Mouse (Mus musculus): ENCODE measurements around the gene Tenm2. TPM values are rescaled to one million over a fixed set of nuclear protein-coding genes. Genes with fewer than 3 reads are reported as not detected.

Gene Tenm2
- polyA plus RNA-seq, 1 experiment: not detected

DNA sequence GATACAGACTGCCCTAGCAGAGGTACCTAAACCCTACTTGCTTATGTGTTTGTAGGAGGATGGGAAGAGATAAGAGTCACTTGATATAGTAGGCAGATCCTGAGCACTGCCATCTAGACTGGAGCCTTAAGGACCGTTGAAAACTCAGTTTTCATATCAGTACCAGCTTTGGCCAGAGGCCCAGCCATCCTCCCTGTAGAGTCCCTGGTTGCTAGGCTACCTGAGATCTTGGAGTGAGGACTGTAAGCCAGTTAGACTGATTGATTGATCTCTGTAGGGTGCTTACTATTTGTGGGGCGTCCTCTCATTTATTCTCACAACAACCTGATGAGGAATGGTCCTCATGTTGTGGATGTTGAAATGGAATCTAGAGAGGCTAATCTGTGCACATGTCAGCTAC is 1041.4 kb downstream of the Tenm2 start:
- TF ChIP-seq POLR2A (IDR thresholded peaks at IDR 0.05; ENCODE audit: borderline replicate concordance, low read depth, low read length): no peak
- no peak for TF ChIP-seq CTCF (IDR thresholded peaks at IDR 0.05; ENCODE audit: low read depth, low read length)
- Histone ChIP-seq H3K4me1 (ENCODE audit: control insufficient read depth, insufficient read depth, low read length) (no peaks in the 10 kb centered on the region), H3K4me3 (ENCODE audit: insufficient read depth, low read length) (no peak overlapping the region), H3K27ac (ENCODE audit: insufficient read depth, low read depth, low read length) (no peak overlapping the region)

DNA sequence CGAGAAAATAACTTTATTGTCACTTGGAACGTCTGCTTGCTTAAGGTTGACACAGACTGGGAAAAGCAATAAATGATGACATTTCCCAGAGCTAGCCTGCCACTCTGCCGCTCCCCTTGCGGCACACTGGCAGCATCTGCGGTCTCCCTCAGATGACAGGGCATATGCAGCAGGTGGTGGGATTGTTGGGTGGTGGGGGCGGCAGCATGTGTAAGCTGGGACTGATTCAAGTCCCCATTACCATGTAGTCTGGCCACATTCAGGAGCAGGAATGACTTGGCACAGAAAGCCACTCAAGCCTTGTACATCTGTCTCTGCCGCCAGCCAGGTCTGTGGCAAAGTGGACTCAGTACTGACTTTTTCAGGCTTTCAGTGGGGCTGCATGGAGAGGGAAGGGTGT is 1059.7 kb downstream of the Tenm2 start:
- TF ChIP-seq POLR2A (IDR thresholded peaks at IDR 0.05; ENCODE audit: borderline replicate concordance, low read depth, low read length) (no peak), CTCF (IDR thresholded peaks at IDR 0.05; ENCODE audit: low read depth, low read length) (no peak)
- H3K4me1 ChIP-seq (ENCODE audit: control insufficient read depth, insufficient read depth, low read length): no peaks in the 10 kb centered on the region
- no peak overlapping the region for H3K4me3 ChIP-seq (ENCODE audit: insufficient read depth, low read length)

DNA sequence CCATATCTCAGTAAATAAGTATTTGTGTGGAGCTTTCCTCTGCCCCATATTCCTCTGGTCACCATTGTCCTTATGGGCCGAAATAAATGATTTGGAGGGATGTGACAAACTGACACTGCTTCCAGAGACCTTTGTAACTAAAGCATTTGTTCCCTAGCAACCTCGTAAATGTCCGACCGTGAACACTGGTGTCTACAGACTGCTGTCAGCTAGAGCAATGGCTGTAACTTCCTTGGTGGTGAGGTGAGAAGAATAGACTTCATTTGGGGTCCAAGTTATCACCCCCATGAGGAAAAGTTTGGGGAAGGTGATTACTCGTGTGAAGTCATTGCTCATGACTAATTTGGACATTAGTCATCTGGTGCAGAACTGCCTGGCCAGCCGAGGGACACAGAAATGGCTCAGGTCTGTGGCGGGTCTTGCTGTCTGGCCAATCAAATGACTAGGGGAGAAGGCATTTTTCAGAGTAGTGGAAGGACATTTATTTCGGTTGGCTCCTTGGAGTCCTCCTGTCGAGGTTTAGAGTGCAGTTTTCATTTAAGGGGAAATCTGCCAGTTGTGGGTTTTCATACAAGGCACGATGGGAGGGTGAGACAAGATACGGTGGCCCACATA is 1062.6 kb downstream of the Tenm2 start:
- TF ChIP-seq POLR2A (IDR thresholded peaks at IDR 0.05; ENCODE audit: borderline replicate concordance, low read depth, low read length) (no peak), CTCF (IDR thresholded peaks at IDR 0.05; ENCODE audit: low read depth, low read length) (no peak)
- Histone ChIP-seq H3K4me3 (ENCODE audit: insufficient read depth, low read length) (no peak overlapping the region), H3K27ac (ENCODE audit: insufficient read depth, low read depth, low read length) (no peak overlapping the region), H3K4me1 (ENCODE audit: control insufficient read depth, insufficient read depth, low read length) (no peaks in the 10 kb centered on the region)

More for the DNA sequence above, 1059.7 kb downstream of the Tenm2 start:
- H3K27ac ChIP-seq (ENCODE audit: insufficient read depth, low read depth, low read length): no peak overlapping the region

DNA sequence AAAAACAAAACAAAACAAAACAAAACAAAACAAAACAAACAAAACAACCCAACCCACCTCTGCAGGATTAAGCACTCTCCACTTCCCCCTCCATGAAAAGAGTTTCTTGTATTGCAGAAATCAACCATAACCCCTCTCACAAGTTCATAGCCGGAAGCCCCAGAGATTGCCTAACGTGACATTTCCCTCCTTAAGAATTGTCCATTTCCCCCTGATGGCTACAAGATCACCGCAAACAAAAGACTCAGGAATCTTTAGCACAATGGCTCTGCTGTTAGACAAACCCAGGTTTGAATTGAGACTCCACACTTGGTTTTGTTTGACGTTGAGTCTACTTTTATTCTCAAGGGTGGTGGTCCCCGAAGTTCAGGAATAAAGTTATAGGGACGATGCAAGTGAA is 1063.2 kb downstream of the Tenm2 start:
- Histone ChIP-seq H3K27ac (ENCODE audit: insufficient read depth, low read depth, low read length) (no peak overlapping the region), H3K4me1 (ENCODE audit: control insufficient read depth, insufficient read depth, low read length) (no peaks in the 10 kb centered on the region), H3K4me3 (ENCODE audit: insufficient read depth, low read length) (no peak overlapping the region)
- no peak for TF ChIP-seq POLR2A (IDR thresholded peaks at IDR 0.05; ENCODE audit: borderline replicate concordance, low read depth, low read length)
- no peak for TF ChIP-seq CTCF (IDR thresholded peaks at IDR 0.05; ENCODE audit: low read depth, low read length)

DNA sequence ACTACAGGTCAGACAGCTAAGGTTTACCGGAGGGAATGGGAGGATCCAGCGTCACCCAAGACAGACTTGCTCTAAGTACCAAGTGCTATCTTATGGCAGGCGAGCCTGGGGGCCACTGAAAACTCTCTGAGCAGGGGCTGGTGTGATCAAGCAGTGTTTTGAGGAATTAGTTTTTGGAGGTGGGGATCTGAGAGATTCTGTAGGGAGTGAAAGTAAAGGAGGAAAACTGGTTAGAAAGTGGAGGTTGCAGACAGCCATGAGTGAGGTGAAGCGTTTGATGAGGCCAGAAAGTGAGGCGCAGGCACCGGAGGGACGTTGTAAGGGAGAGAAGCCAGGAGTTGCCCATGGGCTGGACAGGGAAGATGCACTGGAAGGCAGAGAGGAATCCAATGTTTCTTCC is 1063.8 kb downstream of the Tenm2 start:
- H3K27ac ChIP-seq (ENCODE audit: insufficient read depth, low read depth, low read length): no peak overlapping the region
- TF ChIP-seq CTCF (IDR thresholded peaks at IDR 0.05; ENCODE audit: low read depth, low read length) (no peak), POLR2A (IDR thresholded peaks at IDR 0.05; ENCODE audit: borderline replicate concordance, low read depth, low read length) (no peak)
- no peak overlapping the region for H3K4me3 ChIP-seq (ENCODE audit: insufficient read depth, low read length)
- H3K4me1 ChIP-seq (ENCODE audit: control insufficient read depth, insufficient read depth, low read length): no peaks in the 10 kb centered on the region

DNA sequence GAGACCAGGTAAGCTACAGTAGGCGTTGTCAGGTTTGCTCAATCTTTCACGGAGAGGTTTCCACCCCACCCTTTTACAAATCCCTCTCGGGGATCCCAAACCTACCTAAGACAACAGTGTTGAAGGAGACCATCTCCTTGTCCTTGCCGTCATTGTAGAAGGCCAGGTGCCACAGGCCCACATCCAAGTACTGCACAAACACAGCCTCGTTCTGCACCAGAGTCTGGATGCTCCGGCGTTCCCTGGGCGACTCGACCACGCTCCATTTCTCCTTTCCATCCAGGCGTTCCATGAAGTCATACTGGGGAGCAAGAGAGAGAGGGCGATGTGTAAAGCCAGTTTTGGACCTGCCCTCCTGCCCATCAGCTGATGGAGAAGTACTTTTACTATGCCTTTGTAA is 1064.5 kb downstream of the Tenm2 start:
- no peaks in the 10 kb centered on the region for H3K4me1 ChIP-seq (ENCODE audit: control insufficient read depth, insufficient read depth, low read length)
- no peak for TF ChIP-seq POLR2A (IDR thresholded peaks at IDR 0.05; ENCODE audit: borderline replicate concordance, low read depth, low read length)
- no peak overlapping the region for H3K27ac ChIP-seq (ENCODE audit: insufficient read depth, low read depth, low read length)
- H3K4me3 ChIP-seq (ENCODE audit: insufficient read depth, low read length): no peak overlapping the region

DNA sequence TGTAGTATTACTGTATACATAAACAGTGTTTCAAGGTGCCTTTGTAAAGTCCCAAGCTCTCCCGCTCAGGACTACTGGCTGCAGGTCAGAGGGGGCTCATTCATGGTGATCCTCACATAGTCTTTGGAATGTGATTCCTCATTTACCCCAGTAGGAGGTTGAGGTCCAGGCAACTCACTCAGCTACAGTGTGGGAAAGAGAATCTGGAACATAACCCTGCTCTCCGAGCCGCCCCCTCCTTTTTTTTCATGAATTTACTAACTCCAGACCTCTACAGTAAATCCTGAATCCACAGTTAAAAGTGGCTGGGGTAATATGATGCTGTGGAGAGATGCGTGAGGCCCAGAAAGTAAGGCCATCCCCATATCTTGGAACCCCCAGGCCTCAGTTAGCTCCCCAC is 1066.0 kb downstream of the Tenm2 start:
- Histone ChIP-seq H3K27ac (ENCODE audit: insufficient read depth, low read depth, low read length) (no peak overlapping the region), H3K4me1 (ENCODE audit: control insufficient read depth, insufficient read depth, low read length) (no peaks in the 10 kb centered on the region), H3K4me3 (ENCODE audit: insufficient read depth, low read length) (no peak overlapping the region)
- TF ChIP-seq CTCF (IDR thresholded peaks at IDR 0.05; ENCODE audit: low read depth, low read length): no peak
- no peak for TF ChIP-seq POLR2A (IDR thresholded peaks at IDR 0.05; ENCODE audit: borderline replicate concordance, low read depth, low read length)

DNA sequence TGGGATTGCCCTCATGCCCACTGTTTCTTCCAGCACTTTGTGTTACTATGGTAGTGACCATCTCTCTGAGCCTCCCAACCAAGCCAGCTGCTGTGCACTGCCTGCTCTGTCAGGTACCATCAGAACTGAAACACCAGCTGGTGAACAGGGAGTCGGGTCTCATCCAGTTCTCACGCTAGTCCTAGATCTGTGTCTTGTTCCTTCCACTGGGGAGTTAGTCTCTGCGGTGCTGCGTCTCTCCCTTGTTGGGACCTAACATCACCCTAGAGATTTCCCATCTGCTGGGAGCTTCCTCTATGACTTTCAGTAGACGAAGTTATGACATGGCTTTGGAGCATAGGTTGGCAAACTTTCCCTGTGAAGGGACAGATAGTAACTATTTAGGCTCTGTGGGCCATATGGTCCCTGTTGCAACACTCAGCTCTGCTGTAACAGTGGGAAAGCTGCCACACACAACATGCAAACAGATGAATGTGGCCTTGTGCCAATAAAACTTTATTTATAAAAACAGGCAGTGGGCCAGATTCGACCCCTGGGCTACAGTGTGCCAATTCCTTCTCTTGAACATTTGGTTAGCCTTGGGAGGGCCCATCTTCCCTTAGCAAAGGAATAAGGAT is 1066.7 kb downstream of the Tenm2 start:
- Histone ChIP-seq H3K27ac (ENCODE audit: insufficient read depth, low read depth, low read length) (no peak overlapping the region), H3K4me3 (ENCODE audit: insufficient read depth, low read length) (no peak overlapping the region)
- no peak for TF ChIP-seq POLR2A (IDR thresholded peaks at IDR 0.05; ENCODE audit: borderline replicate concordance, low read depth, low read length)
- TF ChIP-seq CTCF (IDR thresholded peaks at IDR 0.05; ENCODE audit: low read depth, low read length): no peak

DNA sequence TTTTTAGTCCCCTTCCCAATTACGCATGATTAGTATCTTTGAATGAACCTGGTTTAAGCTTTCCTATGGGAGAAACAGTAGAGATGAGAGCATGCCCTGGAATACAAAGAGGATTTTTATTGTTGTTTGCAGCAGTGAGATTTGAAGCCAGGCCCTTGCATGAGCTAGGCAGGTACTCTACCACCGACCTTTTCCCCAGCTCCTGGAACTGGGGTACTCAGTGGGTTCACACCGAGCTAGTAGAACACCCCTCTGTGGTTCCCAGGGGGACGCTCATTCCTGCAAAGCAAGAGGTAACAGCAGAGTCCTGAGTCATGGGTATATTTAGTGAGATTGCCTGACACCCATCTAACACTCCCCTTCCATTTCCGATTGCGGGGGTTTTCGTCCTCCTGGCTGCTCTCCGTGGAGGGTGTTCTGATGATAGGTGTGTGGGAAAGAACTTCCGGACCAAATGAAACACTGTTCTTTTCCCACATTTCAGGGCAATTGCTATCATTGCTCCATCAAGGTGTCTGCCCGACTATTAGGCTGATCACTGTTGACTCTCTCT is 1067.9 kb downstream of the Tenm2 start:
- no peak for TF ChIP-seq CTCF (IDR thresholded peaks at IDR 0.05; ENCODE audit: low read depth, low read length)
- no peak for TF ChIP-seq POLR2A (IDR thresholded peaks at IDR 0.05; ENCODE audit: borderline replicate concordance, low read depth, low read length)
- no peaks in the 10 kb centered on the region for H3K4me1 ChIP-seq (ENCODE audit: control insufficient read depth, insufficient read depth, low read length)
- no peak overlapping the region for H3K27ac ChIP-seq (ENCODE audit: insufficient read depth, low read depth, low read length)
- H3K4me3 ChIP-seq (ENCODE audit: insufficient read depth, low read length): no peak overlapping the region

More for the DNA sequence above, 1066.7 kb downstream of the Tenm2 start:
- no peaks in the 10 kb centered on the region for H3K4me1 ChIP-seq (ENCODE audit: control insufficient read depth, insufficient read depth, low read length)

DNA sequence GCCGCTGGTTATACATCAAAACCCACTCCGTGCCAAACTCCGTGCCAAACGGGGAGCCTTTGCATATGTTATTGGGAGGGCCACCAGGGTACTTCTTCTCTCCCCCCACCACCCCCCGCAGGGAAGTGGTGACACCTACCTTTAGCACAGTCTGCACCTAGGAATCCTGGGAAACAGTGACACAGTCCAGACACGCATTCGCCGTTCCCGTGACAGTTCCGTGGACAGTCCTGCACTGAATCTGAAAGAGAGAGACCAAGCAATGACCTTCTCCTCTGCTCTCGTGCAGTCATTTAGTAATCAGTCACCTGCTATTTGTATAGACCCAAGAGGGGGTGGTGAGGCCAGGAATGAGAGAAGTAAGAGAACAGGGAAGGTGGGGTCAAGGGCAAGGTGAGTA is 1072.2 kb downstream of the Tenm2 start:
- H3K4me3 ChIP-seq (ENCODE audit: insufficient read depth, low read length): no peak overlapping the region
- no peak overlapping the region for H3K27ac ChIP-seq (ENCODE audit: insufficient read depth, low read depth, low read length)
- TF ChIP-seq POLR2A (IDR thresholded peaks at IDR 0.05; ENCODE audit: borderline replicate concordance, low read depth, low read length) (no peak), CTCF (IDR thresholded peaks at IDR 0.05; ENCODE audit: low read depth, low read length) (no peak)
- no peaks in the 10 kb centered on the region for H3K4me1 ChIP-seq (ENCODE audit: control insufficient read depth, insufficient read depth, low read length)

Measured in bone marrow macrophage, adult 2 months (primary cell).